Mouse (Mus musculus): Measurements from ENCODE around the gene Cysltr2. TPM values are rescaled to one million over a fixed set of nuclear protein-coding genes. Genes with fewer than 3 reads are reported as not detected.

Gene Cysltr2
- total RNA-seq, 2 experiments from 2014 or later, result not detected

DNA sequence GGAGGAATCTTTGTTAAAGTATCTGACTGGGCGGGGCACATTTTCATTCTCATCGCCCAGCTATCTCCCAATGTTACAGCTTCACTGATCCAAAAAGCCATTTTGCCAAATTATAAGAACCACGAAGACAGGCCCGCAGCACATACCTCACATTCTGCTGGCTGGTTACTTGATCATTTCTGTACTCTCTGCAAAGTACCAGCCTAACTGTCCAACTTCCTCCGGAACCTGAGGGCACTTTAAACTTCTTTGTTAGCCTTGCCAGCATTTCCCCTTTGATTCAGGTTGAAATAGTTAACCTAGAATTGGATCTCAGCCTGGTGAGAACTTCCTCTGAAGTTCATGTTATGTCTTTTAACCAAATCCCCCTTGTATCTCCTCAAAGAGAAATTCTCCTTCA is 63.8 kb downstream of the Cysltr2 start:
- no peak for DNase-seq

DNA sequence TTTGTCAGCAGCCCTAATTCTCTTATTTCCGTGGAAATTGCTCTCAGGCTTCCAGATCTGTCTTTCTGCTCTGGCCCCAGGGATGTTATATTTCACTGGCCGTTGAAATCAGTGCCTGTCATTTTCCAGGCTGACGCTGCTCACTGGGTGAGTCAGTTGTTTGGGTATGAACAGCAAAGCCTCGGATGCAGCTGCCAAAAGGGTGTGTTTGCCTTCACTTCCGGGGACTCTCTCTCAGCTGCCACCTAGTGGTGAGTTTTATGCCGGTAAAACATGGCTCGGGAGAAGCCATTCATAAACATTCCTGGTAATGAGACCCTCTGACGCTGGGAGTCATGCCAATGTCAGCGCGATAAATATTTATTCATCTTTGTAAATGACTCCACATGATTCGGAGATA is 65.5 kb downstream of the Cysltr2 start:
- peak; percentile 82 for DNase-seq

DNA sequence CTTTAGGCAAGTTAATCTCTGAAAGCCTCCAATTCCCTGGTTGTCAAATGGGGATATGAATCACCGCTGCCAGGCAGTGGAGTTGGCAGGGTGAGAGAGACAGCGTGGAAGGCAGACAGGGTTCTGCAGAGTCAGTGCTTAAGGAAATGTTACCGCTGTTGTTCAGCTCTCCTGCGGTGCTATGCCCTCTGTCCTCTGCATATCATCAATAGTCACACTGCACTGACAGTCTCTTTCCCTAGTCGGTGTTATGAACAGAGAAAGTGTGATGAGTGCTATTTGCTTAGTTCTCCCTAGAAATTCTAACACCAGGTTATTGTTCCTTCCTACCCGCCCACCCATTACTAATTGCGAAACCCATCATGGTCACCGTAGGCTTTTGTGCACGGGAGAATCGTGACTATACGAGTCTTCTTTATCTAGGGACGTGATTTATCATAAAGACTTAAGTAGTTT is 65.9 kb downstream of the Cysltr2 start:
- DNase-seq, result no peak

- no peak for DNase-seq
Measured at GRCm38 (mm10) chr14:72980761-72981160, 68.2 kb downstream of the Cysltr2 start.

DNA sequence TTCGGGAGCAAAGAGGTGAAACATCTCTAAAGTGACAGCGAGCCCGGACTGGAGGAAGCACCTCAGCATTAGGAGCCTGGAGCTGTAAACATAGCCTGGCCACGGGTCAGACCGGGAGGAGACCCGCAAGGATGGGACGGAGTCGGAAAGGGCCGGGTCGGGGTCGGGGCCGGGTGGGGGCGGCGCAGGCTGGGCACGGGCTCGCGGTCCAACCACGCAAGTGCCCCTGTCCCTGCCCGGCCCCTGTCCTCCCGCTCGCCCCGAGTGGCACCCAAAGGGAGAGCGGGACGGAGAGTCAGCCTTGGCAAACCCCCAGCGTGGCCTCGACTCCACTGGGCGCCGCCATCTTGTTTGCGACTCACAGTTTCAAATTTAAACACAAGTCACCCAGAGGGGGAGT is 68.8 kb downstream of the Cysltr2 start:
- DNase-seq, result no peak

GRCm38 (mm10) chr14:72976111-72976510 is 72.8 kb downstream of the Cysltr2 start:
- no peak for DNase-seq

Other genes with a start within 250 kb of the Cysltr2 start
- gene Rcbtb2, start 73.9 kb upstream of the Cysltr2 start, total RNA-seq (2021), result 10 to 100 TPM; 18.0 to 20.7 TPM
- gene Lpar6, start 188.8 kb upstream of the Cysltr2 start, total RNA-seq (2021), result 1 to 10 TPM; 1.5 to 1.6 TPM